Mouse (Mus musculus) heart, adult 2 months (tissue): ENCODE data around the gene Prpsap1.

Experiments
- CTCF ChIP-seq: fragments of 200-600 bp; IDR thresholded peaks from 2 replicates; pipeline ENCODE4 v1.8.1; 2022; ENCODE audit warnings: antibody characterized with exemption, mild to moderate bottlenecking, moderate library complexity
- POLR2A ChIP-seq: fragments of 200-500 bp; IDR thresholded peaks from 2 replicates; pipeline ENCODE4 v1.6.1; 2011; ENCODE audit warnings: mild to moderate bottlenecking, low read depth, low read length, control low read depth; ENCODE audit not compliant: insufficient read depth

DNA sequence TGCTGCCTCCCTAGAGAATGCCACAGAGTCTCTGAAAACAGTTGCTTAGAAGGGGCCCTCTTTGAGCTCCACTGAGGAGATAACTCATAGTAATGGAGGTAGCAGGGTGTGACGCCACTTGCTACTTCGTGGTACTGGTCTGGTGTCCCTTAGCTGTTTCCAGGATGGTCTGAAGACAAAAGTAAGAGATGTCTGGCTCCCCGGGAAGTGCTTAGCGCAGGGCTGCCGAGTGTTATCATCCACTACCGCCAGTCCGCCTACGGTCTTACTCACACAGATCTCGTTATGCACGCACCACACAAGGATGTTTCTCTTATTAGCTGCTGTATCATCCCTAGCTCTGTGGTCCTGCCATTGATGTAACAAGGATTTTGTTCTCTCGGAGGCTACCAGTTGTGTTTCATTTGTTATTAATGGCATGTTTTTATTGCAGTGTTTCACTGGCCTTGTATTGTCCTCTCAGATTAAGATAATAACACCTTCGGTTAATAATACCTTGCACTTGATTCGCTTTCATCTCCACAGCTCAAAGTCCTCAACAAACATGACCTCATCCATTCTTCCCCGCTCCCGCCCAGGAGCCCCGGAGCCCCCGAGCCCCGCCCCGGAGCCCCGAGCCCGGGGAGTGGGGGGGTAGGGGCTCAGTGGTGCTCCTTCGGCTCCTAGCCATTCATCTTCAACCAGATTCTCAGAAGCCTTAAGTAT is 63.1 kb downstream of the Prpsap1 start:
- TF ChIP-seq CTCF (no peak), POLR2A (no peak)
